In the genomic region with DNA sequence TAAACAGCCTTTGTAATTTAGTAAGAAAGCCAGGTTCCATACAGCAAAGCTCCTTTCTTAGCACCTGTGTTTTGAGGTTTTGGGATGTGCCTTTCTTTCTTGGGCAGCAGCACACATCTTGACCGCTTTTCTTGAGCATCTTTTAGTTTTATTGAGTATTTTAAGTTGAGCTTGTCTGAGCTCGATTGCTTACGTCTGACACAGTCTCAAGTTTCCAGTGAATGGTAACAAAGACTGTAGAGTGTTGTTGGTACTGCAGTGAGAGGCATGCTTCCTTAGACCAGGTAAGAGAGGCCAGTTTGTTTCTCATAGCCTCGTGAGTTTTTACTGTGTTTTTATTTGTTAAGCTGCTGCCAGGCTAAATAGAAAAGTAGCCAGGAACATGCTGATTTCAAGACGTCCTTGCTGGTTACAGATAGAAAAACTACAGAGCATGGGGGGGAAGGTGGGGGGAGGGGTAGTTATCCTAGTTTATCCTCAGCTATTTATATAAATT, we compare ENCODE assay signal across 8 mouse cellular contexts.
A peak's percentile ranks its signal among the peaks of the same experiment; 100 is the strongest.
DNase-seq lines count a peak whose midpoint lies in the region; ATAC-seq and TF ChIP-seq lines count a peak whose summit lies in the region.

No protein-coding gene starts in this region.

- peak overlapping the region; percentile 77 for H3K27ac ChIP-seq in layer of hippocampus, adult 2 months
- peak overlapping the region; percentile 31; the same call in 1 of the 2 replicates for H3K27ac ChIP-seq in hindbrain, embryonic 13.5 days

- H3K9me3 ChIP-seq in hindbrain, embryonic 13.5 days: no peaks in the 10 kb centered on the region

- DNase-seq in layer of hippocampus, adult 2 months (ENCODE audit: low spot score in 2 of 2): no peak
- no peak for DNase-seq in layer of hippocampus, adult 8-10 months (ENCODE audit: low spot score in 2 of 2)
- DNase-seq in MEL-GATA-1-ER (ENCODE audit: extremely low read depth, low read depth) (peak; percentile 82), liver (peak; percentile 35)
- DNase-seq in naive thymus-derived CD4-positive, alpha-beta T cell, adult 2 months (ENCODE audit: low read depth): peak; percentile 50
- DNase-seq in urinary bladder, postnatal 14 days (ENCODE audit: low spot score): no peak

- peak; percentile 30; the same call in 1 of the 2 replicates for TF ChIP-seq CTCF in layer of hippocampus, adult 2 months (conservative IDR thresholded peaks at IDR 0.05)

- no peaks in the 10 kb centered on the region for H3K27me3 ChIP-seq in hindbrain, embryonic 13.5 days

- peaks cover 17% of the 10 kb centered on the region for H3K4me1 ChIP-seq in hindbrain, embryonic 13.5 days (replicated peaks)

- H3K36me3 ChIP-seq in hindbrain, embryonic 13.5 days: no peaks in the 10 kb centered on the region

- WGBS in hindbrain, embryonic 13.5 days: 3% methylated on average over 5 of the region's 5 CpGs

- peak; percentile 50 for ATAC-seq in erythroblast, adult 5-6 weeks (replicated peaks; ENCODE audit: low FRiP score, poor library complexity, severe bottlenecking)
- ATAC-seq in hindbrain, embryonic 13.5 days (ENCODE audit: low FRiP score): peak; percentile 46; the same call in 1 of the 2 replicates

- peak overlapping the region; percentile 62 for H3K4me2 ChIP-seq in hindbrain, embryonic 13.5 days

- peak overlapping the region; percentile 58 for H3K4me3 ChIP-seq in layer of hippocampus, adult 2 months
- peak overlapping the region; percentile 52 for H3K4me3 ChIP-seq in hindbrain, embryonic 13.5 days

- H3K9ac ChIP-seq in hindbrain, embryonic 13.5 days: peak overlapping the region; percentile 60; the same call in 1 of the 2 replicates

Comparison
In these comparisons a context has a peak if more than half of its experiments do, and no peak if none do; other contexts are left out.
1. DNase-seq: peak in MEL-GATA-1-ER (single experiment), liver (single experiment) and naive thymus-derived CD4-positive, alpha-beta T cell, adult 2 months (single experiment); none in layer of hippocampus, adult 2 months (0 of 2), layer of hippocampus, adult 8-10 months (0 of 2) and urinary bladder, postnatal 14 days (single experiment).